Mouse (Mus musculus) adrenal gland, adult 18-20 months (tissue): ENCODE measurements at regions not wholly inside any gene's neighbourhood (a gene's known extent, or its start where the extent isn't known, plus 50 kb on each side); places are given as distances from the start of the nearest gene placed in this dataset.
A peak's percentile ranks its signal among the peaks of the same experiment; 100 is the strongest.

Experiments
- DNase-seq, 2 experiments: peaks; one replicate each; pipeline ENCODE4 v3.0.0; 2021 to 2022; ENCODE audit warnings: low spot score in 2 of 2

DNA sequence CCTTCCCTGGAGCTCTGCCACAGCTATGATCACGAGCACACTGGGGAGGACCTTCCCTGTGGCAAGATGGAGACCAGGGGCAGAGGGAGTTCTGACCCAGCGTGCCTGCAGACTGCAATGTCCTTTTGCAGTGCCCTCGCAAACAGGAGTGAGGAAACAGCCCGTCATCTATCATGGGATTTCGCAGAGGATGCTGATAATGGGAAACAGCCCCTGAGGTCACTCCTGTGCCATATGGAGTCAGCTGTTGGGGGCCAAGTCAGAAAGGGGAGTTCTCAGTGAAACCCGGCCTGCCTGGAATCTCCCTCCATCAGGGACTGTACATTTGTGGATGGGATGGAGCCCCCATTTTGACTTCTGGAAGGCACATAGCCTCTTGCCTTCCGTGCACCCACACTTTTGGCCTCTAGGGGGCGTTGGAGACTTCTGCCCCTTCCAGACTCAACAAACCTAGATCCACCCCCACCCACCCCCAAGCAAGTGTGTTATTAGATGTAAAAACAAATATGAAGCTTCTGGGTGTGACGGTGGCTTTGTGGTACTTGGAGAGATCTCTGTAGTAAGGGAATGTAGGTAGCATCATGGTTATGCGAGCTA is 98.1 kb downstream of the Kdr start:
- no peak for DNase-seq

DNA sequence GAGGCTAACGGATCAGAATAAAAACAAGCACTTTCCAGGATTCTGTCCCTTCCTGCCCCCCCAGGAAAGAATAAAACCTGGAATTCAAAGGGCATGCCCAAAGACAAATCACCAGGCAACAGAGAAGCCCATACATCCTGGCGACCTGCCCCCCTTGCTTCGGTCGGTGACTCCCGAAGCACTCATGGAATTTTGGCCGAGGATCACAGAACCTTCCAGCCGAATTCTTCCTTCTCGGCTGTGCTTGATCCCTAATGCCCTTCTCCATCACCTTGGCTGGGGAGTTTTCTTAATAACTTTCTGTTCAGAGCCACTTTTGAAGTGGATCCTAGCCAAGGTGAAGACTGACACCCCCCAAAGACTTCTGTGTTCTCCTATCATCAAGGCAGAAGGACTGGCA is 99.9 kb downstream of the Kdr start:
- no peak for DNase-seq

DNA sequence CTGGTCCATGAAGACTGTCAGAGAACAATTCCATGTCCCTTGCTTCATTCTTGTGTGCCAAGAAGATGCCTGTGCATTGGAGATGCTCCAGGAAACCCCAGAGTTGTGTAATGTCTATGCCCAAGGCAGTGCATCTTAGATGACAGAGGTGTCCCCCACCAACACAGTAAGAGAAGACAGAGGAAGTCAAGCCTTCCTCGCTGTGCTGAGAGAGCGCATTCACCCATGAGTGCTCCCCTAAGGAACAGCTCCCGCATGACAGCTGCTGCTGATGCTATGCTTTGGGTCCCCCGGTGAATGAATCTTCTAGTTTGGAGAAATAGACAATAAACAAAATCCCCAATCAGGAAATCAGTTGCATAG is 100.7 kb downstream of the Kdr start:
- no peak for DNase-seq

DNA sequence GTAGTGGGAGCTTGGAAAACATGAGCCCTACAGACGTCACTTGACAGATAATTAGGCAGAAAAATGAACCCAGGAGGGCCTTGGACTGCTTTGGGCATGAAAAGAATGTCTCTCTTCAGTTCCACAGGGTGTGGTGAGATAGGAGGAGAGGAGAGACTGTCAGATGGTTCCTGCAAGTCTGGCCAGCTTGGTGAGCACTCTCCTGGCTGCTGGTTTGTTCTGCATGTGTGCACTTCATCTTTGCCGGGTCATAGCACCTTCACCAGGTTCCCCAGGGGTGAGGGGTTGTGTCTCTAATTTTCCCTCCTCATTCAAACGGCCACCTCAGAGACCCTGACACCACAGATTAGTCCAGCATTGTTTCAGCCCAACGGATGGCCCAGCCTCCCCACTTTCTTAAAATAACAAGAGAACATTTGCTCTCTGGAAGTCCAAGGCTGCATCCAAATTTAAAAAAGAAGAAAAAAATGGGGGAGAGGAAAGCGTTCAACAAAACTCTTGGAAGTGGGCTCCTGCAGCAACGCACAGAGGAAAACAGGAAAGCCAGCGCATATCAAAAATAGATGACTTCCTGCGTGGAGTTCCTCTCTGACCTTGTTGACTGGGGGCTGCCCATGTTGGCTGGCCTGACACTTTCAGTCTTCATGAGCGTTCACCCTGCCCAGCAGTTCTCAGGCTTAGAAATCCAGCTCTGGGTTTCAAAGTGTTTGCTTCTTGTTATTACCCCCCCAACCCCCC is 101.2 kb downstream of the Kdr start:
- no peak for DNase-seq

DNA sequence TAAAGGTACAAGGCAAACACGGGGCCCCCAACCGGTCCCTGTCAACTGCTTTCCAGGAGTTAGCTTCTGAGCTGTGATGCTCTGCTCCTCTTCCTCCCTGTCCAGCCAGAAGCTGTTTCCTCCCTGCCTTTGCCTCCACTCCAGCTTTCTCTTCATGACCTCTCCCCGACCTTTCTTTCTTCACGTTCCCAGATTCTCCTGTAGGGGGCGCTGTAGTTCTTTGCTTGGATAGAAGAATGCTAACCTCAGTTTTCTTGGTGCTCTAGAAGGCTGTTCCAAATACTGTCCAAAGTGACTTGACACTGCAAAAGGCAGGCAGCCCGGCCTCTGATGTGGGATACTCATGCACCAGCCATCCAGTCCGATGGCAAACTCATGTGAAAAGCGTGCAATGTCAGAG is 107.1 kb downstream of the Kdr start:
- peak; percentile 64 to 70 for DNase-seq

DNA sequence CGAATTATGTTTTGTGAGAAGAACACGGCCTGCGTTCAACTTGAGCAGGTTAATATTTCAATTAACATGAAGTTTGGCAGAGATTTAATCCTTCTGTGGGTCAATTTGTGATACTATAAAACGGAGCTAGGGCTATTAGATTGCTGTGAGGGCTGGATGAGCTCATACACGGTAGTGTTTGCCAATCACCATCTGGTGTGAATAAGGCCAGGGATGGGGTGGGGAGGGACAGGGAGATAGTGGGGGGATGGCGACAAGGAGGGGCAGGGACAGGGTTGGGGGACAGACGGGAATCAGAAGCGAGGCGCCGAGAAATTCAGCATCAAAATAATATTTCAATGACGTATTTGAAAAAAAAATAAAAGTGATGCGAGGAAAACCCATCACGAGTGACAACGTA is 107.6 kb downstream of the Kdr start:
- no peak for DNase-seq

DNA sequence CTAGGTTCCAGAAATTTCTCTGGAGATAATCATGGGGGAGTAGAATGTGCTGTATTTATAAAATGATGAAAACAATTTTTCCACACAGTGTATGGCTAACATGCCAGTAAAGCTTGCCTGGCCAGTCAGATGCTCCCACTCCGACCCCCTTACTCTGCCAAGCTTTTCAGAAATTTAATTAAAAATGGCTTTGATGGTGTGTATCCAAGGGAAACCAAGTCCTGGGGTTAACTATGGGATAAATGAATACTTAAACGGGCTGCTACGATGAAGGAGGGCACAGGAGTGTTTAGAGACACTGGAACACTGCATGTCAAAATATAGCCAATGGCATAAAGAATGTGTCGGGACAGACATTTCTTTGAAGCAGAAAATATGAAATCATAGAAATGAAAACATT is 108.7 kb downstream of the Kdr start:
- DNase-seq = no peak

DNA sequence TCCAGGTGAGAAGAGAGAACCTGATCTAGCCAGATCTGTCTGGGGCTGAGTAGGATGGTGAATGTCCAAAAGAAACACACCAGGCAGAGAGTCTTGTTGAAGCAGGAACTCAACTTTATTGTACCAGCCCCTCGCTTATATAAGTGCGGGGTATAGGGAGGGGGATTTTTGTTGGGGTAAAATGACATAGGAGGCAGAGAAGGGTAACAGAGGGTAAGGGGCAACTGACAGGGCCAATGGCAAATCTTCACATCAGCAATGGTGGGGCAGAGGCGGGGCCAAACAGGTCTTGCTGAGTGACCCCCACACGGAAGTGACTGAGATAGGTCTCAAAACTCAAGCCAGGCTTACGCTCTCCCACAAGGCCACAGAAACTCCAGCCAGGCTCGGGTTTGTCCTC is 113.2 kb downstream of the Kdr start:
- no peak for DNase-seq

DNA sequence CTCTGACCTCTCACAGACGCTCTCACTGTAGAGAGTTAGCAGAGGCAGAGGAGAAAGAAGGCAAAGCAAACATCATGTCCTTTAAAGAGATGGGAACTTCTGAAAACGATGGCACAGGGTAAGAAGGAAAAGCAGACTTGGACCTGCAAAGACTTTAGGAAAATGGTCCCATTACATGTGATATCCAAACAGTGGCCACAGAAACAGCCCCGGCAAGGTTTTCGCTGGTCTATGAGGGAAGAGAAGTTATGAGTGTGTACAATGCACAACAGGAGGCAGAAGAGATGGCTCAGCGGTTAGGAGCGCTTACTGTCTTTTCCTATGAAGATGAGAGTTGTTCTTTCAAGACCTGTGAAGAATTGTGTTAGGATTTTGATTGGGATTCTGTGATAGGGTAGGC is 114.9 kb downstream of the Kdr start:
- no peak for DNase-seq

DNA sequence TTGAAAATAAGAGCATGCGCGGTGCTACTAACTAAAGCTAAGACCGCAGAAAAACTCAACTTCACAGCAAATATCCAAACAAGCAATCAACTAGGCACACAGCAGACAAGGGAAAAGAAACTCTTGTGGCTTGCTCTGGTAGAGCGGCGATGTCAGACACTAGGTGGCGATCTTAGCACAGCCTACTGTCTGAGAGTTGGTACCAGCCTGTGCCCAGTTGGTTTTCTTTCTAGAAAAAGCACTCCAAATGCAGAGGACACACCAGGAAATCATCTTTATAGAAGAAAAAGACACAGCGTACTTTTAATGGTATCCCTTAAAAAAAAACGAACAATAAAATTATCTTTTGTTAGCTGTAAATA is 115.6 kb downstream of the Kdr start:
- DNase-seq = peak; percentile 42 to 43

DNA sequence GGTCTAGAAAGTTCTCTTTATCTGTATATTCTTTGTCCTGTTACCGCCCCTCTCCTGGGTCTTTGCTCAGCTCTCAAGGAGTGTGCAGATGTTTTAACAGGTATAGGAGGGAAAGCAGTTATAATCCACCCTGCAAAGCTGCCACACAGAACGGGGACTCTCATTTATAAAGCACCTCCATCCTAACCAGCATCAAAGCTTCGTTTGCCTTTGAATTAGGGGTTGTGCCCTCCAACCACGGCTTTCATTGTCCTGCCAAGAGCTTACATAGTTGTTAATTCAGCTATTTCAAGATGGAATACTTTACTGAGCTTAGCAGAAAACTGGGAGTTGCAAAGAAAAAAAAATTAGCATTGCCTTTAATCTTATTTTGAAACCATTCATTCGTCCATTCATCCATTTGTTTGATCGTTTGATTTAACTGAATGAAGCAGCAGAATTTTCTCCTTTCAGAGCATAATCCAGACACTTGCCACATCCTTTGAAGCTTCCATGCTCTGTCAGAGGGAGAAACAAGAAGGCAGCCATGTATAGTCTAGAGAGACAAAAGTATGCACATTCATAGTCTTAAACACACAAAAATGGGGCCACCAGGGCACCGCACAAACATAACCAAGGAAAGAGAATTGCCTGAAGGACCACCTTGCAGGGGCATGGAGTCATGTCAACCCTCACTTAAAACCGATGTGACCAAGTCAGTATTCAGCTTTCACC is 116.2 kb downstream of the Kdr start:
- no peak for DNase-seq

DNA sequence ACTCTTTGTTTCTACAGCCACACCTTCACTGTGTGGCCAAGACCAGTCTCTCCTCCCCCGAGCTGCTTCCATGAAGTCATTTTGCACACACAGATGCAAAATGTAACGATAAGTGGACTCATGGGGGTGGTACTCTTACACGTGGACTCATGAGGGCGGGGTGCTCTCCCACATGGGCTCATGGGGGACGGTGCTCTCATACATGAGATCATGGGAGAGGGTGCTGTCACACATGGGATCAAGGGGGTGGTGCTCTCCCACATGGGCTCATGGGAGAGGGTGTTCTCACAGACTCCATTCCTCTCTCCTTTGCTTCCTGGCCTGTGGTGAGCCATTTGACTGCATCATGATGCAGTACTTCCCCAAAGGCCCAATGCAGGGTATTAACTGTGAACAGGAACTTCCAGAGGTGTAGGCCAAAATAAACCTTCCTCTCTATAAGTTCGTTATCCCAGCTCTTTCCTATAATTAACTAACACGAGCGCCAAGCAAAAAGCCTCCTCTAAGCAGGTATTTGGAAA is 118.9 kb downstream of the Kdr start:
- no peak for DNase-seq

DNA sequence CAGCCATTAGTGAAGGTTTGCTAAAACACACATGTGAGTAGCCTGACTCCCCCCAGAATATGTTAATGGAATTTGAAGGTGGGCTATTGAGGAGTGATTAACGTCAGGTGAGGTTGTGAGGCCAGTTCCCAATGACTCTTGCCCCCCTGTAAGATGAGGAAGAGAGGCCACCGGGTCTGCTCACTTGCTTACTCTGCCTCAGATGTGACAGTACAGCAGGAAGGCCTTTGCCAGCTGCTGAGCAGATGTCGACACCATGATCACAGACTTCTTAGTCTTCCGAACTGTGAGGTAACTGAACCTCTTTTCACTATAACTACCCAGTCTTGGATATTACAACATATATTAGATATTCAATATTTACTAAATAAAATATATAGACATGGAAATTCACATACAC is 127.4 kb downstream of the Kdr start:
- DNase-seq = no peak

DNA sequence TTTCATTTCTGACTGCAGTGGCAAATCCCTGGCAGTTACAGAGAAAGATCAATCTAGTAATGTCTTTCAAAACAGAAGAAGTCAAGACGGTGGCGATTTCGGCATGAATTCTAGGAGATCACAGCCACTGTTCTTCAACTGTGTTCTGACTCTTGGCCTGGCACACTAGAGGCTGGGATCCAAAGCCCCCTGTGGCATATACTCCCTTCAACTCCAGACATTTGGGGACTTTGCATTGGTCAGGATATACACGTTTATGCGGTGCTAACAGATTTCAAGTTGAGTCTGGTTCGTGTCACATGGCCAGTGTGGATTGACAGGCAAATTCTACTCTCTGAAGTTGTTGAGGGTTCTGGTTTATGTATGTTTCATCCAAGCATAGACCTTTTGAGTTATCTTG is 130.3 kb downstream of the Kdr start:
- no peak for DNase-seq

DNA sequence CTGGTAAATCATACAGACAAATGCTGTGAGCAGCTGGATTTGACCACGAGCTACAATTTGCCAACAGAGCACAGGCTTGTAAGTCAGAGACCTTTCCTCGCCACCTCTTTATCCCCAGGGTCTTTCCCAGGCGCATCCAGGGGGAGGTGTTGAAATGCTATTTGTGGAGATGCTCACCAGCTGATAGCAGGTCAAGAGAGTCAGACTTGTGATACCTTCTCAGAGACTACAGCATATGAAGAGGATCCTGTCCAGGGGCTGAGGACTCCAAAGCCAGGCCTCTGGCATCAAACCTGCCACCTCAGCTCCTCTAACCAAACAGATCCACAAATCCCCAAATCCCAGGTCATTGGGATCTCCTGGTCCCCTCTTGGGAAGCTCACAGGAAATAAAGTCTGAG is 130.9 kb downstream of the Kdr start:
- DNase-seq = no peak

DNA sequence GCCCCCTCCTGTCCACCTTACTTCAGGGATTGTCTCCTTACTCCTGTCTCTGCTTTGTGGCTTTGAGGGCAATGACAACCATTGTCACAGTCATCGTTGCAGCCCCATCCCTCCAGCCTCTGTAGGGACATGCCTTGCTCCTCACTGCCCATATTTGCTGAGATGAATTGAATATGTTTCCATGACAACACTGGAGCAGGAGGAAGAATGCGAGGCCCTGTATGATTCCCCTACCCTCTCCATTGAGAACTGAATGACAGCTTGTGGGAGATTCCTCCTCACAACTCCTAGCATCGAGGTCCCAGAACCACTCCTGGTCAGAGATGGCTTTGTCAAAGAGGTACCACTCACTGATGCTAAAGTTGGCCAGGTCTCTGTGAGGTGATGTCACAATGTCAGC is 132.2 kb downstream of the Kdr start:
- DNase-seq = no peak

DNA sequence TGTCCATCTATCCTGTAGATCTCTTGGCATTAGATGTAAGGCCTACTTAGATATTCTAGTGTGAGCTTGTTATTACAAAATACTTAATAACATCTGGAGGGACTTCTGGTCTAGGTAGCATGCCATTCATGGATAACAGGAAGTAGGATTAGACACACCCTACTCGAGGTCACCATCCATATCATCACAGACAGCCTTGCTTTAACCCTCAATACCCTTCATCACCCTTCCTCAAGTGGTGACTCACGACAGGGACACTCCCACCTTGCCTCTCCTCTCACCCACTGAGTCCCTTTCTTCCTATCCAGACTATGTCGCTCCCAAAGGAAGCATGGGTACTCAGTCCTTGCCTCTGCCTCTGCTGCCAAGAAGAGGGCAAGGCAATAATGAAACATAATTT is 134.5 kb downstream of the Kdr start:
- no peak for DNase-seq

DNA sequence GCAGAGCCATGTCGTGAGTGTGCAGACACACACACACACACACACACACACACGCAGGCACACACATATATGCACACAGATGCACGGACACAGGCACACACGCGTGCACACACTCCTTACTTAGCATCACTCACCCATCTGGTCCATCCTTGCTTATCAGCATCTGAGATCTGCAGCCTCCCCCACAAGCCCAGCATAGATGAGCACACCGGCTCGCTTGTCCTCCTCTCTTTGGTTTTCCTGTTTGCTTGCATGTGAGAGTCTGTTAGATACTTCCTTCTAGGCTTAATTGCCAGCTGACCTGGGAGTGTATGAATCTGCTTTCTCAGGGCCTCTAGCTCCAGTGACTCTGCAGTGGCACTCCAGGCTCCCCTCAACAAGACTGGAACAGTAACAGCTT is 137.8 kb downstream of the Kdr start:
- no peak for DNase-seq

DNA sequence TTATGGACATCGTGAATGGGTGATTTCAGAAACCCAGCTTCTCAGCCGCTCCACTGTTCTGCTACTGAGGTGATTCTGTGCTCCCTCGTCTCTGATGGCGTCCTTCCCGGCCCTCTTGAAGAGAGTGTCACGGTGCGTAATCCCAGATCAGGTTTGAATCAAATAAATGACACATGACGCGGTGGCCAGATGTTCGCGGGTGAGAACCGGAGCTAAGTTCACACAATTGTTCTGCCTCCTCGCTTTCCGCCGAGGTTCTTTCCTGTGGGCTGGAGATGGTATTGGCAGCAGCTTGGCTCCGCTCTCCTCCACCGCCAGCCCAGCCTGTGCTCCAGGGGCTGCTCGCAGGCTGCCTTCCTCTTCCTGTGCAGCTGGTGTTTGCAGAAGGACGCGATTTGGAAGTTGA is 142.7 kb downstream of the Kdr start:
- peak; percentile 7 to 30 for DNase-seq

DNA sequence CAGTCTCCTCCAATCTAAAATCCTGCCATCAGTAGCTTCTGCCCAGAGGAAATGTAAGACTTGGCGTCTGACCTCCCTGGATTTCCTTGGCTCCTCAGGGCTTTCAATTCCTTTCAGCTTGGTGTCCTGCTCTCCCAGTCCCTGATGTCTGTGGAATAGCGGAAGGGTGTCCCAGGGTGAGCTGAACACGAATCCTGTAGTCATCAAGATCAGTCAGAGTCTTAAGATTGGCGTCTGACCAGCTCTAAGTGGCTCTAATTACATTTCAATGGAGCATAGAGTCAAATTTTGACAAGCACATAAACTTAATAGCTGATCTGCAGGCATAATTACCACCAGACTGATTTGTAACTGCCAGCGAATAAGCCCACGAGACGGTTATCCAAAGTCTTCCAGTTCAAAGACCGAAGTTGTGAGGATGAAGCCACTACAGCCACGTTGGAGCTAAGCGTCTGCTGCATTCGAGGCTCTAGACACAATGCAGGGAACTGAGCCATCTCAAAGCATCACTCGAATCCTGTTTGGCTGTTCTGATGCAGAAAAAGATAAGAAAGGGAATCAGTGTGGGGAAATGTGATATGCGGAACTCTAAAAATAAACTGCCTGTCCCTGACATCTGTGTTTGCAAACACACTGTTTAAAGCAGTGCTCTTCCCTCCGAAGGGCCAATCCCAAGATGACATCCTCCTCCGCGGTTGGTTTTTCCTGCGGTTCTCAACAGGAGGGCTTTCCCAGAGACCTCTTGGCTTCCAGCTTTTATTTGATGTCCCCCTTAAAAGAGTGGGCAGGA is 143.3 kb downstream of the Kdr start:
- DNase-seq = no peak

DNA sequence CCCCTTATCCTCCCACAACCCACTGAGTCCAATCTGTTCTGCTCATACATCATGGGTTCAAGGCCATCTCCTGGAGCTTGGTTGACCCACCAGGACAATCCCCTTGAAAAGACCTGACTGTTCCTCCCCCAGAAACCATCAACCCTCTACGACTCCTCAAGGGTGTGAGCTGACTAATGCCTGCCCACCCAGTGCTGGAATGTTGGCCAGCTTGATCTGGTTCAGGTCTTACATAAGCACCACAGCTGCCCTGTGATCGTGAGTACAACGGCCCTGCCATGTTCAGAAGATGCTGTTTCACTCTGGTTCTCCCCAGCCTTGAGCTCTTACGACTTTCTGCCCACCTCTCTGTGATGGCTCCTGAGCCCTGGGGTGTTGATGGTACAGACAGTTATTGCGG is 145.9 kb downstream of the Kdr start:
- no peak for DNase-seq
